Mouse (Mus musculus) liver, adult 2 months (tissue): ENCODE measurements around the gene Cldn7. TPM values are rescaled to one million over a fixed set of nuclear protein-coding genes. Genes with fewer than 3 reads are reported as not detected.
"Not testable (repeated sequence)": the region's sequence is repeated elsewhere in the genome, so short reads cannot be mapped to it uniquely, and the experiment has no call there.

Experiments used
- DNase-seq: peaks from one replicate; pipeline ENCODE4 v3.0.0-alpha.2; 2011; ENCODE audit warnings: low read depth, low spot score; ENCODE audit errors: extremely low read depth
- H3K27ac ChIP-seq: fragments of 200-500 bp; replicated peaks from 2 replicates; pipeline ENCODE4 v1.5.1; 2012; ENCODE audit warnings: low read depth, mild to moderate bottlenecking, control low read depth, inconsistent platforms, low read length; ENCODE audit not compliant: insufficient read depth
- H3K27me3 ChIP-seq: fragments of 200-500 bp; 2 replicates; pipeline ENCODE4 v1.6.1; 2012; ENCODE audit warnings: mild to moderate bottlenecking, moderate library complexity, low read length, inconsistent platforms; ENCODE audit not compliant: control insufficient read depth, insufficient read depth
- H3K36me3 ChIP-seq: fragments of 200-500 bp; 2 replicates; pipeline ENCODE4 v1.6.1; 2012; ENCODE audit warnings: low read length, inconsistent platforms; ENCODE audit not compliant: control insufficient read depth, insufficient read depth
- H3K4me1 ChIP-seq: fragments of 200-500 bp; 2 replicates; pipeline ENCODE4 v1.6.1; 2011; ENCODE audit warnings: low read length; ENCODE audit not compliant: control insufficient read depth, insufficient read depth
- H3K4me3 ChIP-seq: fragments of 200-500 bp; 2 replicates; pipeline ENCODE4 v1.5.1; 2011; ENCODE audit warnings: low read depth, mild to moderate bottlenecking, control low read depth, low read length, moderate library complexity; ENCODE audit not compliant: insufficient read depth
- H3K79me2 ChIP-seq: fragments of 200-500 bp; 2 replicates; pipeline ENCODE4 v1.6.1; 2012; ENCODE audit warnings: inconsistent platforms, mild to moderate bottlenecking, low read length, moderate library complexity; ENCODE audit not compliant: control insufficient read depth, insufficient read depth
- H3K9ac ChIP-seq: fragments of 200-500 bp; 2 replicates; pipeline ENCODE4 v1.6.1; 2012; ENCODE audit warnings: low read depth, mild to moderate bottlenecking, control low read depth, inconsistent platforms, low read length
- CTCF ChIP-seq: fragments of 200-500 bp; IDR thresholded peaks from 2 replicates; pipeline ENCODE4 v1.5.1; 2011; ENCODE audit warnings: low read depth, low read length, control low read depth
- POLR2A ChIP-seq: fragments of 200-500 bp; IDR thresholded peaks from 2 replicates; pipeline ENCODE4 v1.6.1; 2011; ENCODE audit warnings: low read length, control low read depth; ENCODE audit not compliant: insufficient read depth; ENCODE audit errors: extremely low read depth
- WGBS: fragments of 180-500 bp; shearing (Covaris S2); methylation state at CpG from one replicate; pipeline ENCODE4 v1.1.7; 2018; 5-methylcytosine and 5-hydroxymethylcytosine counted together
- polyA plus RNA-seq: library from polyadenylated mRNA; depleted of rRNA; stranded (reverse); fragments of >200 nt; gene quantifications from 2 replicates; pipeline ENCODE4 v1.2.3, GENCODE M21; 2012
- total RNA-seq: library from RNA; depleted of rRNA; stranded (reverse); fragments of >200 nt; gene quantifications from 2 replicates; pipeline ENCODE4 v1.2.3, GENCODE M21; 2014

Gene Cldn7
- total and polyA plus RNA-seq, 2 experiments = 0.26 to 0.37 TPM

GRCm38 (mm10) chr11:70012931-70013330, 48.4 kb downstream of the Cldn7 start:
- Histone ChIP-seq H3K27me3 (no peaks in the 10 kb centered on the region), H3K9ac (no peak overlapping the region), H3K36me3 (peaks cover 44% of the 10 kb centered on the region), H3K79me2 (peaks cover 16% of the 10 kb centered on the region; the same call in 1 of the 2 replicates), H3K27ac (no peak overlapping the region), H3K4me3 (no peak overlapping the region), H3K4me1 (peaks cover 8% of the 10 kb centered on the region)
- no peak for DNase-seq
- WGBS = 94% methylated on average over 9 of the region's 9 CpGs
- no peak for TF ChIP-seq CTCF
- TF ChIP-seq POLR2A = no peak

- no peak for DNase-seq
- 70% methylated on average over 3 of the region's 3 CpGs for WGBS
Measured at GRCm38 (mm10) chr11:70013408-70013807, 48.8 kb downstream of the Cldn7 start.

DNA sequence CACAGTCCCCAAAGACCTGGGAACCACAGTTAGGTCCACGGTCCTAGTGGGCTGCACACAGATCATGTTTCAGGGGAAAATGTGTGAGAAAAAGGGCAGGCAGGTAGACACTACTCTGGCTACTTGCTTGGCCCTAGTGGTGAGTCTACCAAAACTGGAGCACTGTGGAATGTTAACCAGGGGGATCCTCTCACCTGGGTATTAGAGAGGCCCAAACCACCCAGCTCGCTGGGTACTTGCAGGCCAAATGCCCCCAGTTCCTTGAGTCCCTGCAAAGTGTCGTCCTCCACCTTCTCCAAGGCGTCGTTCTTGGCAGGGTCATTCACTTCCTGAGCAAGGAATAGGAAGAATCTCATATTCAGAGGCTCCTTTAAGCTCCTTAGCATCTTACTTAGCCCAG, 49.5 kb downstream of the Cldn7 start:
- no peak for DNase-seq
- 56% methylated on average over 5 of the region's 5 CpGs for WGBS
- H3K27me3 ChIP-seq = no peaks in the 10 kb centered on the region

More at GRCm38 (mm10) chr11:70013408-70013807, 48.8 kb downstream of the Cldn7 start:
- no peak overlapping the region for H3K4me3 ChIP-seq
- peaks cover 16% of the 10 kb centered on the region; the same call in 1 of the 2 replicates for H3K79me2 ChIP-seq
- H3K4me1 ChIP-seq = peaks cover 8% of the 10 kb centered on the region
- TF ChIP-seq POLR2A (no peak), CTCF (no peak)
- H3K27ac ChIP-seq = no peak overlapping the region
- H3K9ac ChIP-seq = no peak overlapping the region
- H3K27me3 ChIP-seq = no peaks in the 10 kb centered on the region
- H3K36me3 ChIP-seq = peaks cover 40% of the 10 kb centered on the region

DNA sequence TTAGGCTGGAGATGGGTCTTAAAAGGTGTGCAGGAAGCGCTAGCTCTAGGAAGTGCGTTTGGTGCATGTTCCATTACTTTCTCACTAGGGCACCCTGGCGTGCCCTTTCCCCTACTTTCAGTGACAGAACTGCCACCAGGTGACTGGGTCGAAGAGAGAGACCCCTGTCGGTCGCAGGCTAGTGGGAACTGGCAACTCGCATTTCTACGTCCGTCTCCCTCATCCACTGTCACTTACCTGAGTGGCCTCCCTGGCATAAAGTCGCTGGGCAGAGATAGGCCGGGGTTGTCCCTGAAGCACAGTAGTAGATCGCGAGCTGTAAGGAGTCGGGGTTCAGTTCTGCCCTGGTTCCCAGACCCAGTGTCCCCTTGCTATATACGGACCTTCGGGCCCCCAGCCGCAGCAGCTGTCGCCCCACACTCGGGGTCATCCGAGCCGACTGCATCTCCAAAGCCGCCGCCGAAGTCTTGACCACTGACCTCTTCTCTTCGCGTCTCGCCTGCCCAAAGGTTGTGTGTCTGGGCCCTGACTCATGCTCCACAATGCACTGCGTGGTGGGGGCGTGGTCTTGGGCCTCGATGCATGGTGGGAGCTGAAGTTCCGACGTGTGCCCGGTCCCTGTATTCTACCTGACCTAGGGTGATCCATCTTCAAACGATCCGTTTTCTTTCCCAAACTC, 50.4 kb downstream of the Cldn7 start, which contains the start of gene Acadvl:
Gene Acadvl, minus strand, starts transcription at position 532 of the 679 bp plus-strand sequence.
- H3K36me3 ChIP-seq = peaks cover 36% of the 10 kb centered on the region
- under 1% methylated on average over 35 of the region's 35 CpGs for WGBS
- peak within 1 kb of the TSS; percentile 89 for H3K27ac ChIP-seq
- peaks cover 16% of the 10 kb centered on the region; the same call in 1 of the 2 replicates for H3K79me2 ChIP-seq
- peak; percentile 45 for TF ChIP-seq CTCF
- TF ChIP-seq POLR2A = peak; percentile 83
- DNase-seq = peak; percentile 85
- H3K4me3 ChIP-seq = peak within 1 kb of the TSS; percentile 79
- H3K9ac ChIP-seq = peak within 1 kb of the TSS; percentile 80
- peaks cover 8% of the 10 kb centered on the region for H3K4me1 ChIP-seq
- H3K27me3 ChIP-seq = no peaks in the 10 kb centered on the region

More for the DNA sequence above, 49.5 kb downstream of the Cldn7 start:
- peak overlapping the region; percentile 89; the same call in 1 of the 2 replicates for H3K27ac ChIP-seq
- TF ChIP-seq POLR2A = no peak
- no peak for TF ChIP-seq CTCF
- peaks cover 16% of the 10 kb centered on the region; the same call in 1 of the 2 replicates for H3K79me2 ChIP-seq
- peak overlapping the region; percentile 80; the same call in 1 of the 2 replicates for H3K9ac ChIP-seq
- peaks cover 39% of the 10 kb centered on the region for H3K36me3 ChIP-seq
- H3K4me1 ChIP-seq = peaks cover 8% of the 10 kb centered on the region
- no peak overlapping the region for H3K4me3 ChIP-seq

- TF ChIP-seq POLR2A (no peak), CTCF (no peak)
- no peak overlapping the region for H3K9ac ChIP-seq
Measured at GRCm38 (mm10) chr11:70015677-70016076, 51.1 kb downstream of the Cldn7 start.

DNA sequence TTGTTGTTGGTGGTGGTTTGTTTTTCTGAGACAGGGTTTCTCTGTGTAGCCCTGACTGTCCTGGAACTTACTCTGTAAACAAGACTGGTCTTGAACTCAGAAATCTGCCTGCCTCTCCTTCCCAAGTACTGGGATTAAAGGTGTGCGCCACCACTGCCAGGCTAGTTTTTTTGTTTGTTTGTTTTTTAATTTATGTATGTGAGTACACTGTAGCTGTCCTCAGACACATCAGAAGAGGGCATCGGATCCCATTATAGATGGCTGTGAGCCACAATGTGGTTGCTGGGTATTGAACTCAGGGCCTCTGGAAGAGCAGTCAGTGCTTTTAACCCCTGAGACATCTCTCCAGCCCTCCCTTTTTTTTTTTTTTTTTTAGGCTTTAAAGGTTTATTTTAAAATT, 51.6 kb downstream of the Cldn7 start:
- WGBS = 85% methylated on average over 2 of the region's 2 CpGs
- H3K27ac ChIP-seq, DNase-seq, H3K27me3 ChIP-seq, H3K9ac ChIP-seq, H3K4me1 ChIP-seq, H3K4me3 ChIP-seq: not testable (repeated sequence)
- H3K79me2 ChIP-seq = peaks cover 16% of the 10 kb centered on the region; the same call in 1 of the 2 replicates
- peaks cover 29% of the 10 kb centered on the region for H3K36me3 ChIP-seq

More at GRCm38 (mm10) chr11:70015677-70016076, 51.1 kb downstream of the Cldn7 start:
- Histone ChIP-seq H3K27me3 (no peaks in the 10 kb centered on the region), H3K79me2 (peaks cover 16% of the 10 kb centered on the region; the same call in 1 of the 2 replicates), H3K4me3 (no peak overlapping the region), H3K36me3 (peaks cover 34% of the 10 kb centered on the region), H3K4me1 (peaks cover 8% of the 10 kb centered on the region), H3K27ac (no peak overlapping the region)
- no peak for DNase-seq
- WGBS = 62% methylated on average over 6 of the region's 6 CpGs
